In the genomic region with DNA sequence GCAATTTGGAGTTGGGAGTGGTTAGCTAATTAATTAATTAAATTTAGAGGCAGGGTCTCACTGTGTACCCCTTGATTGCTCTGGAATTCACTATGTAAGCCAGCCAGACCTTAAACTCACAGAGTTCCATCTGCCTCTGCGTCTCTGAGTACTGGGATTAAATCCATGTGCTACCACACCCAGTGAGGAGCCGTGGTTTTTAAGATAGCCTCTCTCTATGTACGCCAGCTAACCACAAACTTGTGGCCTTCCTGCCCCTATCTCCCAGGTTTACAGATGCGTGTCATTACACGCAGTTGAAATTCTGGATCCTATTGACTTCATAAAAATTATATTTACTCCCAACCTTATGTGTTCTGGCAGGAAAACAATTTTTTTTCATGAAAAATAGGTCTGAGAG, we compare ENCODE assay signal across 17 mouse cellular contexts.
"Had no signal": no experiment of that assay in that cellular context is flagged by ENCODE, and none has a peak within 500 bp of the region (broad histone marks: within the 10 kb centered on the region; RNA-seq: fewer than 3 reads in every experiment).

No protein-coding gene starts in this region.

- ATAC-seq: liver, postnatal 0 days; lung, postnatal 0 days; midbrain, embryonic 15.5 days had no signal

- DNase-seq: kidney, adult 18-20 months; kidney, adult 9 months; kidney, postnatal 25 days; left cerebral cortex, postnatal 4 days; liver, postnatal 0 days; lung, embryonic 14.5 days; lung, postnatal 36 days; thymus, adult 18-20 months; thymus, postnatal 36 days had no signal

- H3K36me3 ChIP-seq: limb, embryonic 12.5 days; limb, embryonic 15.5 days; midbrain, embryonic 12.5 days; midbrain, embryonic 15.5 days had no signal

- H3K27ac ChIP-seq: kidney, postnatal 0 days; limb, embryonic 12.5 days; limb, embryonic 15.5 days; liver, embryonic 14.5 days; midbrain, embryonic 12.5 days; midbrain, embryonic 15.5 days had no signal

- H3K27me3 ChIP-seq: limb, embryonic 12.5 days; limb, embryonic 15.5 days; midbrain, embryonic 12.5 days; midbrain, embryonic 15.5 days had no signal

- H3K9ac ChIP-seq: limb, embryonic 12.5 days; limb, embryonic 15.5 days; liver, embryonic 14.5 days; liver, postnatal 0 days; lung, embryonic 14.5 days; midbrain, embryonic 12.5 days; midbrain, embryonic 15.5 days had no signal

- H3K4me3 ChIP-seq: limb, embryonic 12.5 days; limb, embryonic 15.5 days; midbrain, embryonic 12.5 days; midbrain, embryonic 15.5 days had no signal

- H3K4me1 ChIP-seq: limb, embryonic 12.5 days; limb, embryonic 15.5 days; midbrain, embryonic 12.5 days; midbrain, embryonic 15.5 days had no signal

- H3K4me2 ChIP-seq: limb, embryonic 12.5 days; limb, embryonic 15.5 days; liver, embryonic 11.5 days; lung, embryonic 14.5 days; midbrain, embryonic 12.5 days; midbrain, embryonic 15.5 days had no signal

- H3K9me3 ChIP-seq: limb, embryonic 12.5 days; limb, embryonic 15.5 days; midbrain, embryonic 12.5 days; midbrain, embryonic 15.5 days had no signal
